Mouse (Mus musculus) right cerebral cortex, postnatal 36 days (tissue): ENCODE results near the gene Cldn10.

ENCODE experiments used
- DNase-seq, 2 experiments: peaks; one replicate each; pipeline ENCODE4 v3.0.0; 2022; ENCODE audit warnings: low spot score in 2 of 2, mixed read lengths in 1 of 2

Gene Cldn10

GRCm38 (mm10) chr14:118827283-118827904, 39.7 kb downstream of the Cldn10 start:
- no peak for DNase-seq

DNA sequence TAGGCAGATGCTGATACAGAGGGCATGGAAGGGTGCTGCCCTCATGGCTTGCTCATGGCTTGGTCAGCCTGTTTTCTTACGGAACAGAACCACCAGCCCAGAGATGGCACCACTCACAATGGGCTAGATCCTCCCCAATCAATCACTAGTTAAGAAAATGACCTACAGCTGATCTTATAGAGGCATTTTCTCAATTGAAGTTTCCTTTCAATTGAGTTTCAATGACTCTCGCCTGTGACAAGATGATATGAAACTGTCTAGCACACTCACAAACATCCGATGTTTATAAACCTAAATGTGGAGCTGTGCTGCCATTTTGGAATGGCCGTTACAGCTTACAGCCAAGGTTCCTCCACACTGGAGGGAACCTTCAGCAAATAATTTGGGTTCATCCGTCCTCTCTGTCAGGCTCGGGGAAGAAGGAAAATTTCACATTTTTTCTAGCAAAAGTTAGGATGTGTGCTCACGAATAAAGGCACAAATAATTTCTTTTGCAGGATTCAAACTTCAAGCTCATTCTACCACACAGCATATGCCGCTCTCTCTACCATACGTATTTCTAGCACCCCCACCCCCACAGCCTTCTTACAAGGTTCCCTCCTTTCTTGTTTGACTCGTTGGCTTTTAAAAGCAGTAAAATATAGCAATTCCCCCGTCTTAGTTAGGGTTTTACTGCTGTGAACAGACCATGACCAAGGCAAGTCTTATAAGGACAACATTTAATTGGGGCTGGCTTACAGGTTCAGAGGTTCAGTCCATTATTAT, 41.8 kb downstream of the Cldn10 start:
- DNase-seq = peak in 1 of 2 experiments; percentile 17

- DNase-seq = no peak
Observed at GRCm38 (mm10) chr14:118831597-118831996, 43.9 kb downstream of the Cldn10 start.

- DNase-seq = no peak
Observed at GRCm38 (mm10) chr14:118833241-118833640, 45.5 kb downstream of the Cldn10 start.

DNA sequence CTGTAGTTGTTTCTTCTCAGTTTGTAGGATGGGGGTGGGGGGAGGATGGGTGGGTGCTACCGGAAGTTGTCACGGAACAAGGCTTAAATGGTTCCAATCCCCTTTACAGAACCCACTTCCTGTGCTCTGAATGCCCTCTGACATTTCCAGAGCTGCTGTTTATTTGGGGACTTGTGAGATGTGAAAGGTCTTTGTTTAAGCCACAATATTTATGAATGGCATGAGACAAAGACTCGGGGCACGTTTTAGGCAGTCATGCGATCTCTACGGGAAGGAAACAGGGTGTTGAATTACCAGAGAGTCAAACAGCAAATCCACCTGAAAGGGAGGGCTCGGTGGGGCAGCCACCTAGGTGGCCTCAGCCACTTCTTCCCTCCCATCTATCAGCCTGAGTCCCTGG, 46.6 kb downstream of the Cldn10 start:
- DNase-seq = no peak

- no peak for DNase-seq
Observed at GRCm38 (mm10) chr14:118836145-118836544, 48.4 kb downstream of the Cldn10 start.

GRCm38 (mm10) chr14:118836754-118837153, 49.0 kb downstream of the Cldn10 start:
- DNase-seq = no peak

DNA sequence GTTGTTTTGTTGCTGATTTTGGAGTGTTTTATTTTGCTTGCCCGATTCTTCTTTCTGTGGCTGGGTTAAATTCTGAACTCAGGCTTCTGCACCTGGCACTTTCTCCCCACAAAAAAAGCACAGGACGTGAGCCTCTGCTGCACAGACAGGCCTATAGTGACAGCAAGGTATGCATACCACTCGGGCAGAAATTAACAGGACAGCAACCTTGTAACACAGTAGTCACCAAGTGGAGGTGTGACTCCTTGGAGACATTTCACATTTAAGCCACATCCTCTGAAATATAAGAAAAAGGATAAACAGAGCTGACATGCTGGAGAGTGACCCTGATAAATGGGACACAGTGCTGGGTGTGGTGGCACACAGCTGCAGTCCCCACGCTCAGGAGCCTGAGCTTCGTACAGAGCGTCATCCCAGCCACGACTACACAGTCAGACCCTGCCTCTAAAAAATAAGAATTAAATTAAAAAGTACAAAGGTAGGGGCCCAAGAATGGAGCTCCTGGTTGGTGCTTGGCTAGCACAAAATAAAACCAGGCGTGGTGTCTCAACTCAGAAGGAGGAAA, 50.9 kb downstream of the Cldn10 start:
- no peak for DNase-seq

- DNase-seq = no peak
Observed at GRCm38 (mm10) chr14:118839416-118839815, 51.7 kb downstream of the Cldn10 start.

- no peak for DNase-seq
Observed at GRCm38 (mm10) chr14:118840027-118840426, 52.3 kb downstream of the Cldn10 start.

DNA sequence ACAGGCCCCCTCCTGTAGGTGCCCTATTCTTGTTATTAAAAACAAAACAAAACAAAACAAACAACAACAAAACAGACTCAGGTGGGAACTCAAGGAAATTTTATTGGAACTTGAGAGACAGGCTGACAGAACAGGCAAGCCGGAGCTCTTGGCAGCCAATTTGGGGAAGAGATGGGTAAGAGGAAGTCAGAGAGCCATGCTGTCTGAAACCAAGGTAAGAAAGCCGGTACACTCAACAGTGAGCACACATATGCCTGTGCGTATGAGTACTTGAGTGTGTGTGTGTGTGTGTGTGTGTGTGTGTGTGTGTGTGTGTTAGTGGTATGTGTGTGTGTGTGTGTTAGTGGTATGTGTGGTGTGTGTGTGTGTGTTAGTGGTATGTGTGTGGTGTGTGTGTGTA, 54.6 kb downstream of the Cldn10 start:
- no peak for DNase-seq

GRCm38 (mm10) chr14:118846834-118847233, 59.1 kb downstream of the Cldn10 start:
- DNase-seq = no peak

- no peak for DNase-seq
Observed at GRCm38 (mm10) chr14:118848171-118848570, 60.5 kb downstream of the Cldn10 start.

- DNase-seq = no peak
Observed at GRCm38 (mm10) chr14:118850011-118850695, 62.4 kb downstream of the Cldn10 start.

GRCm38 (mm10) chr14:118850696-118851035, 63.0 kb downstream of the Cldn10 start:
- no peak for DNase-seq

GRCm38 (mm10) chr14:118851496-118852107, 63.9 kb downstream of the Cldn10 start:
- DNase-seq = no peak

DNA sequence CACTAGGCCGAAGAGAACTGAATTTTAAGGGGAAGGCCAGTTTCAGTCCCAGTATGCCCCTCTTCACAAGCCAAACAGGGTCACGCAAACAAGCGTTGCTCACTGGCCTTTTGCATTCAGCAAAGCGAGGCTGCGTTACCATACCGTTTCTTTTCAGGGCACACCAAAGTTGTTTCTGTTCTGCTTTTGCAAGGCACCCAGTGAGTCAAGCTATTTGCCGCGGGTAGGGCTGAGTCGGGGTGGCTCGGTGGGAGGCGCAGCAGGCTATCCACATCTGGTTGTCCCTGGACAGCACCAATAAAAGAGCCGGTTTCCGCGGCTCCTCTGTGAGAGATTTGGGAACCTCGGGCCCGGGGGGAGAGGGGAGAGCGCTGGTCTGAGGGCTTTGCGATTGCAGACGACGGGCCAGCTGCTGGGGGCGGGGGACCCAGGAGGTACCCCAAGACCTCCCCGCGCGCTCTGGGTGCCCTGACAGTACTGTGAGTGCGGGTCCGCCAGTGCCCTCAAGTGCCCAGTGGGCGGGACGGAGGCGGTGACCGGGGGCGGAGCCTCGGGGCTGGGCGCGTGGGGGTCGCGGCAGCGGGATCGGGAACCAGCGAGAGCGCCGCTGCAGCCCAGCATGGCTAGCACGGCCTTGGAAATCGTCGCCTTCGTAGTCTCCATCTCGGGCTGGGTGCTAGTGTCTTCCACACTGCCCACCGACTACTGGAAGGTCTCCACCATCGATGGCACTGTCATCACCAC, 66.8 kb downstream of the Cldn10 start:
- DNase-seq = no peak

- DNase-seq = no peak
Observed at GRCm38 (mm10) chr14:118855141-118855800, 67.6 kb downstream of the Cldn10 start.

- DNase-seq = no peak
Observed at GRCm38 (mm10) chr14:118856563-118856962, 68.9 kb downstream of the Cldn10 start.

DNA sequence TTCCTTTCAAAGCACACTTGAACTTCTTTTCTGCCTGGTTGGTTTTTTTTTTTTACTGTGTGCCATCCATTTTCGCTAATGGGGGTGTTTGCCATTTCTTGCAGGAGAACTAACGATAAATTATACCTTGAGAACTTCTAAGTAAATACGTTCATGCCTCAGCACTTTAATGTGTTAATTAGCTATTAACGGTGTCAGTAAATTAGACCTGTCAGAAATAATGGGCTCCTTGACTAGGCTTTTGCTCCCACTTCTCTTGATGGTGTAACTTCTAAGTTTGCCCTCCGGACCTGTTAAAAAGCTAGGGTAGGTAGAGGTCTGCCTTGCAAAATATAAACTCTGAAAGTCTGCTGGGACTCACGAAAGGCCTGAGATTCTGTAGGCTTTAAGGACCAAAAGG, 70.6 kb downstream of the Cldn10 start:
- DNase-seq = no peak

DNA sequence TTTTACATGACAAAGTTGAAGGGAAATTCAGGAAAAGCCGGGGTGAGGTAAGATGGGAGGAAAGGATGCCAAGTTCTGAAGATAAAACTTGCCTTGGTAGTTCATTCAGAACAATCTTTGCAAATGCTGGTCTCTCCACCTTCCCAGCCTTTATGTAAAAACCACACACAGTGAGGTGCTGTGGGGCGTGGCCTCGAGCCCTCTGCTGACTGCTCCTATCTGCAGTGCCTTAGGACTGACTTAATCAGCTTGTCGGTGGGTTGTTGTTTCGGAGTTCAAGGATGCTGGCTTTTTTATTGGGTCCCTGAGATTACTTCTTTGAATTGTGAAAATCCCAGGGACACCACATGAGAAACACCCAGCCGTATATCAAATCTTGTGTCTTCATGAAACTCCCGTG, 74.5 kb downstream of the Cldn10 start:
- DNase-seq = no peak
